Mouse (Mus musculus): ENCODE measurements at regions not wholly inside any gene's neighbourhood (a gene's known extent, or its start where the extent isn't known, plus 50 kb on each side); places are given as distances from the start of the nearest gene placed in this dataset.
"Not testable (repeated sequence)": the region's sequence is repeated elsewhere in the genome, so short reads cannot be mapped to it uniquely, and the experiment has no call there.

DNA sequence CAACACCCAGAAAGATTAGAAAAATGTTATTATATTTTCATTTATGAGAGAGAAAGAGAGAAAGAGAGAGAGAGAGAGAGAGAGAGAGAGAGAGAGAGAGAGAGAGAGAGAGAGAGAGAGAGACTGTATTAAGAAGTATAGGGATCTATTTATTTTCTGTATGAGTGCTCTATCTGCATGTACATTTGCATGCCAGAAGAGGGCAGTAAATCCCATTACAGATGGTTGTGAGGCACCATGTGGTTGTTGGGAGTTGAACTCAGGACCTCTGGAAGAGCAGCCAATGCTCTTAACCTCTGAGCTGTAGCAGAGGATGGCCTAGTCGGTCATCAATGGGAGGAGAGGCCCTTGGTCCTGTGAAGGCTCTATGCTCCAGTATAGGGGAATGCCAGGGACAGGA is 91.1 kb downstream of the Mrpl39 start:
- not testable (repeated sequence) for TF ChIP-seq CTCF, EP300 (IDR thresholded peaks at IDR 0.05; ENCODE audit: low read depth)

All from liver, embryonic 14.5 days (tissue).